Mouse (Mus musculus) limb, embryonic 14.5 days (tissue): ENCODE measurements at regions not wholly inside any gene's neighbourhood (a gene's known extent, or its start where the extent isn't known, plus 50 kb on each side); places are given as distances from the start of the nearest gene placed in this dataset.

Source experiments
- ATAC-seq: fragments of 200-750 bp; cut with Nextera tagmentation; 2 replicates; pipeline ENCODE4 v1.8.0; 2017; ENCODE audit warnings: low read depth, moderate number of reproducible peaks, moderate TSS enrichment; ENCODE audit not compliant: low FRiP score
- DNase-seq: peaks from one replicate; pipeline ENCODE4 v3.0.0-alpha.2; 2015; ENCODE audit warnings: low spot score
- H3K27ac ChIP-seq: fragments of 300-500 bp; sonication (generic); replicated peaks from 2 replicates; pipeline ENCODE4 v1.5.1; 2014; ENCODE audit warnings: low read depth, mild to moderate bottlenecking, low read length, moderate library complexity, mixed read lengths
- H3K27me3 ChIP-seq: fragments of 300-500 bp; sonication (generic); 2 replicates; pipeline ENCODE4 v1.6.1; 2014; ENCODE audit warnings: low read length, mixed read lengths; ENCODE audit not compliant: control insufficient read depth, insufficient read depth
- H3K36me3 ChIP-seq: fragments of 300-500 bp; sonication (generic); 2 replicates; pipeline ENCODE4 v1.6.1; 2014; ENCODE audit warnings: mild to moderate bottlenecking, low read length, moderate library complexity, mixed read lengths; ENCODE audit not compliant: control insufficient read depth, insufficient read depth
- H3K4me1 ChIP-seq: fragments of 300-500 bp; sonication (generic); 2 replicates; pipeline ENCODE4 v1.6.1; 2014; ENCODE audit warnings: antibody characterized with exemption, low read length, mixed read lengths; ENCODE audit not compliant: control insufficient read depth, insufficient read depth
- H3K4me2 ChIP-seq: fragments of 300-500 bp; sonication (generic); replicated peaks from 2 replicates; pipeline ENCODE4 v1.6.1; 2014; ENCODE audit warnings: low read depth, mild to moderate bottlenecking, low read length, moderate library complexity; ENCODE audit not compliant: severe bottlenecking
- H3K4me3 ChIP-seq: fragments of 300-500 bp; sonication (generic); replicated peaks from 2 replicates; pipeline ENCODE4 v1.5.1; 2014; ENCODE audit warnings: low read length
- H3K9ac ChIP-seq: fragments of 300-500 bp; sonication (generic); 2 replicates; pipeline ENCODE4 v1.6.1; 2014; ENCODE audit warnings: mild to moderate bottlenecking, low read depth, low read length, moderate library complexity; ENCODE audit not compliant: severe bottlenecking
- H3K9me3 ChIP-seq: fragments of 300-500 bp; sonication (generic); 2 replicates; pipeline ENCODE4 v1.6.1; 2016; ENCODE audit warnings: low read length; ENCODE audit not compliant: control insufficient read depth
- POLR2A ChIP-seq: fragments of 200-500 bp; IDR thresholded peaks from 2 replicates; pipeline ENCODE4 v1.8.0; 2012; ENCODE audit warnings: inconsistent platforms, mild to moderate bottlenecking, moderate library complexity, borderline replicate concordance; ENCODE audit not compliant: insufficient read depth, insufficient read length; ENCODE audit errors: extremely low read depth
- WGBS: fragments of 180-500 bp; shearing (Covaris S2); extraction: QIAGEN DNeasy Blood & Tissue Kit; methylation state at CpG from one replicate; pipeline ENCODE4 v1.1.7; 2014; 5-methylcytosine and 5-hydroxymethylcytosine counted together

GRCm38 (mm10) chr4:75588095-75588875, 310.2 kb upstream of the Dmac1 start:
- Histone ChIP-seq H3K27ac (no peak overlapping the region), H3K36me3 (no peaks in the 10 kb centered on the region), H3K4me2 (no peak overlapping the region), H3K27me3 (no peaks in the 10 kb centered on the region), H3K9me3 (no peaks in the 10 kb centered on the region), H3K4me1 (no peaks in the 10 kb centered on the region), H3K9ac (no peak overlapping the region), H3K4me3 (no peak overlapping the region)
- DNase-seq (no peak), ATAC-seq (no peak)
- TF ChIP-seq POLR2A: no peak
- 72% methylated on average over 6 of the region's 6 CpGs for WGBS

- Histone ChIP-seq H3K4me3 (no peak overlapping the region), H3K4me2 (no peak overlapping the region), H3K27me3 (no peaks in the 10 kb centered on the region), H3K9ac (no peak overlapping the region), H3K4me1 (no peaks in the 10 kb centered on the region), H3K27ac (no peak overlapping the region), H3K36me3 (no peaks in the 10 kb centered on the region), H3K9me3 (no peaks in the 10 kb centered on the region)
- 68% methylated on average over 1 of the region's 1 CpGs for WGBS
- ATAC-seq (no peak), DNase-seq (no peak)
- no peak for TF ChIP-seq POLR2A
Measured at GRCm38 (mm10) chr4:75579865-75580264, 301.8 kb upstream of the Dmac1 start.

GRCm38 (mm10) chr4:75572603-75573002, 294.5 kb upstream of the Dmac1 start:
- no peak for DNase-seq
- Histone ChIP-seq H3K9me3 (no peaks in the 10 kb centered on the region), H3K27ac (no peak overlapping the region), H3K36me3 (no peaks in the 10 kb centered on the region), H3K9ac (no peak overlapping the region), H3K4me3 (no peak overlapping the region), H3K27me3 (no peaks in the 10 kb centered on the region), H3K4me1 (no peaks in the 10 kb centered on the region), H3K4me2 (no peak overlapping the region)
- TF ChIP-seq POLR2A: no peak
- no peak for ATAC-seq

DNA sequence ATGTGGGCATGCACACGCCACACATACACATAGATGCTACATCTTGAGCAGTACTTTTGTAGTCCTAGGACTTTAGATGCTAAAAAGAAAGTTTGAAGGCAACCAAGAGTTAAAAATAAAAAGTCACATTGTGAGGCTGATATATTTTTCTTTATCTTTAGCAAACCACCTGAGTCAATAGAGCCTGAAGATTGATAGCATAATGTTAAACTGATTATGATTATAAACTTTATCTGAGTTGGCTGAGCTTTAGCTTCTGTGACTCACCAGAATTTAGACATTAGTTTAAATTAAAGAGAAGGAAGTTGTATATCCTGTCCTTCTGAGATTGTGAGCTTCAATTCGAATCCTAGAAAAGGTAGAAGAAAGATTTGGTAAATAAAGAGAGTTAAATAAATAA, 289.5 kb upstream of the Dmac1 start:
- H3K27ac ChIP-seq: no peak overlapping the region
- WGBS: 86% methylated on average over 2 of the region's 2 CpGs
- no peak for ATAC-seq

DNA sequence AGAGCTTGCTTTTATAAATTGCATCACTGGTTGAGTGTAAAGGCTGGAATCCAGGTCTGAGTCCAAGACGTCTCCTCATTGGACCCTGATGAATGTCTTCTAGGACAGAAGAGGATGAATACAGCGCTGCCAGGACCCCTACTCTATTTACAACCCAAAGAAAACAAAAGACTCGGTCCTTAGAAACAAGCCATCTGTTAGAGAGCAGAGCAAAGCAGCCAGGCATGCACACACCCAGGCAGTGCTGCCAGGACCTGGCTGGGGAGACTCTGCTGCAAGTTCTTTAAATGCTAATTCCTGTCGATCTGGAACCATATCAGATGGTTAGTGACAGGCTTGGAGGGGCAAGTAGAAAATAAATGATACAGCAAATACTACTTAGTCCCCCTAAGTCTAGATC, 284.4 kb upstream of the Dmac1 start:
- H3K4me3 ChIP-seq: no peak overlapping the region
- no peaks in the 10 kb centered on the region for H3K4me1 ChIP-seq
- H3K27me3 ChIP-seq: no peaks in the 10 kb centered on the region
- H3K4me2 ChIP-seq: no peak overlapping the region
- H3K27ac ChIP-seq: no peak overlapping the region
- 28% methylated on average over 4 of the region's 4 CpGs for WGBS
- DNase-seq (no peak), ATAC-seq (no peak)
- TF ChIP-seq POLR2A: no peak
- H3K9me3 ChIP-seq: no peaks in the 10 kb centered on the region
- no peaks in the 10 kb centered on the region for H3K36me3 ChIP-seq
- H3K9ac ChIP-seq: no peak overlapping the region

More for the DNA sequence above, 289.5 kb upstream of the Dmac1 start:
- Histone ChIP-seq H3K9ac (no peak overlapping the region), H3K4me1 (no peaks in the 10 kb centered on the region), H3K27me3 (no peaks in the 10 kb centered on the region), H3K36me3 (no peaks in the 10 kb centered on the region), H3K4me3 (no peak overlapping the region), H3K9me3 (no peaks in the 10 kb centered on the region), H3K4me2 (no peak overlapping the region)
- no peak for DNase-seq
- no peak for TF ChIP-seq POLR2A
